In the genomic region with DNA sequence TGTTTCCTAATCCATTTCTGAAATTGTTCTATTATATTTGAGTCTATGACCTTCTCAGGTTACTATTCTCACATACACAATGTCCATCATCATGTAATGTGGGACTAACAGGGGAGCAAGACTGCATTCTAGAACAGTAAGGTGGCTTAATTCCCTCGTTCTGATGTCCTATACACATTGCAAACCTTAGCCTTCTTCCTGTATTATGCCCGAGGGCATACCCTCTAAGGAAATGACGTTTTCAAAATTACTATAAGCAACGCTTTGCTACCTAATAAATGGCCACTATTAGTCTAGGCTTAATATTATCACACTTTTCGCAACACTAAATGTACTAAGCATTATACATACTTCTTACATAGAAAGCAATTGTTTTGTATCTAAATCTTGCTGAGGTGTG, we compare ENCODE assay signal across 9 mouse cellular contexts. TPM values are rescaled to one million over a fixed set of nuclear protein-coding genes. Genes with fewer than 3 reads are reported as not detected.
DNase-seq lines count a peak whose midpoint lies in the region; ATAC-seq and TF ChIP-seq lines count a peak whose summit lies in the region.
"Had no signal": no experiment of that assay in that cellular context is flagged by ENCODE, and none has a peak within 500 bp of the region (broad histone marks: within the 10 kb centered on the region; RNA-seq: fewer than 3 reads in every experiment).

No protein-coding gene starts in this region.

- WGBS in cerebellum, adult 2 months = 16% methylated on average over 5 of the region's 5 CpGs
- 19% methylated on average over 5 of the region's 5 CpGs for WGBS in forebrain, postnatal 0 days

- H3K4me3 ChIP-seq in cerebellum, adult 2 months (replicated peaks; ENCODE audit: insufficient read depth, low read depth, low read length) = peak overlapping the region; percentile 51
- H3K4me3 ChIP-seq in ES-Bruce4 (ENCODE audit: low read depth, low read length) = peak overlapping the region; percentile 60
- peak overlapping the region; percentile 66 for H3K4me3 ChIP-seq in forebrain, postnatal 0 days (ENCODE audit: low read depth, low read length)

- TF ChIP-seq CTCF in cerebellum, adult 2 months (IDR thresholded peaks at IDR 0.05; ENCODE audit: borderline replicate concordance, insufficient read depth, low read depth, low read length) = no peak
- no peak for TF ChIP-seq CTCF in ES-Bruce4 (IDR thresholded peaks at IDR 0.05; ENCODE audit: low read depth, low read length)
- no peak for TF ChIP-seq CTCF in forebrain, postnatal 0 days (IDR thresholded peaks at IDR 0.05; ENCODE audit: low read depth)

- H3K9me3 ChIP-seq in ES-Bruce4 (replicated peaks; ENCODE audit: control insufficient read depth, insufficient read depth, low read length, poor library complexity, severe bottlenecking) = no peaks in the 10 kb centered on the region
- H3K9me3 ChIP-seq in forebrain, postnatal 0 days (ENCODE audit: low read length) = no peaks in the 10 kb centered on the region

- H3K27me3 ChIP-seq in cerebellum, adult 2 months (ENCODE audit: control insufficient read depth, insufficient read depth, low read length) = no peaks in the 10 kb centered on the region
- H3K27me3 ChIP-seq in ES-Bruce4 (ENCODE audit: control insufficient read depth, insufficient read depth, low read length, poor library complexity, severe bottlenecking) = no peaks in the 10 kb centered on the region
- no peaks in the 10 kb centered on the region for H3K27me3 ChIP-seq in forebrain, postnatal 0 days (ENCODE audit: insufficient read depth, low read length)

- peak overlapping the region; percentile 62 for H3K4me2 ChIP-seq in forebrain, postnatal 0 days (ENCODE audit: low read depth)

- no peak overlapping the region for H3K27ac ChIP-seq in cerebellum, adult 2 months (ENCODE audit: insufficient read depth, low read length)
- peak overlapping the region; percentile 55; the same call in 1 of the 2 replicates for H3K27ac ChIP-seq in ES-Bruce4 (ENCODE audit: insufficient read depth, low read length)
- peak overlapping the region; percentile 94 for H3K27ac ChIP-seq in forebrain, postnatal 0 days (ENCODE audit: low read depth, low read length)

- peaks cover 13% of the 10 kb centered on the region for H3K36me3 ChIP-seq in ES-Bruce4 (ENCODE audit: control insufficient read depth, insufficient read depth, low read length, poor library complexity, severe bottlenecking)
- H3K36me3 ChIP-seq in forebrain, postnatal 0 days (ENCODE audit: insufficient read depth) = peaks cover 14% of the 10 kb centered on the region

- H3K4me1 ChIP-seq in cerebellum, adult 2 months (ENCODE audit: control insufficient read depth, insufficient read depth, low read length) = 0 out of 2 replicates have a peak, but pooled peaks cover 3% of the 10 kb centered on the region
- peaks cover 3% of the 10 kb centered on the region for H3K4me1 ChIP-seq in ES-Bruce4 (ENCODE audit: control insufficient read depth, insufficient read depth, low read length)
- H3K4me1 ChIP-seq in forebrain, postnatal 0 days (ENCODE audit: insufficient read depth) = no peaks in the 10 kb centered on the region

- no peak for DNase-seq in cerebellum, adult 2 months
- DNase-seq in cerebellum, adult 18-20 months = no peak
- no peak for DNase-seq in forebrain, postnatal 0 days
- peak; percentile 1 for DNase-seq in lung, postnatal 25 days (ENCODE audit: low spot score)
- DNase-seq in yolk sac, embryonic 10.5 days (ENCODE audit: low spot score) = no peak
- no peak for DNase-seq in urinary bladder, postnatal 14 days (ENCODE audit: low spot score)
- no peak for DNase-seq in layer of hippocampus, adult 18-20 months (ENCODE audit: low spot score in 2 of 2)

- ATAC-seq in forebrain, postnatal 0 days = no peak

- TF ChIP-seq POLR2A in cerebellum, adult 2 months (IDR thresholded peaks at IDR 0.05; ENCODE audit: borderline replicate concordance, insufficient read depth, low read length) = no peak
- TF ChIP-seq POLR2A in ES-Bruce4 (IDR thresholded peaks at IDR 0.05; ENCODE audit: insufficient read depth, low read length) = no peak

- peak overlapping the region; percentile 50 for H3K9ac ChIP-seq in ES-Bruce4 (ENCODE audit: low read depth, poor library complexity, severe bottlenecking)
- H3K9ac ChIP-seq in forebrain, postnatal 0 days = peak overlapping the region; percentile 65

- TF ChIP-seq EP300 in ES-Bruce4 (IDR thresholded peaks at IDR 0.05; ENCODE audit: insufficient read depth, low read depth, low read length) = no peak

RNA-seq across cellular contexts. Expression of gene Rabif, which starts 0.5 kb away (rescaled TPM):
- 33.5 and 33.9 TPM in 2 replicates for polyA plus RNA-seq in cerebellum, adult 2 months (2012; rRNA removed)
- 21.8 and 22.7 TPM in 2 replicates for polyA plus RNA-seq in ES-Bruce4 (2011; ENCODE audit: insufficient read depth, insufficient read length, low read depth, missing spikeins)
- total RNA-seq in forebrain, postnatal 0 days (2014; rRNA removed) = 35.0 and 39.6 TPM in 2 replicates
- 68.9 and 74.6 TPM in 2 replicates for polyA plus RNA-seq in forebrain, postnatal 0 days (2015; fragmentation: Nextera tagmentation; extraction: Ambion mirVana)
- total RNA-seq in layer of hippocampus, adult 18-20 months (2021) = 10 to 100 TPM; 22.3 to 25.3 TPM

RNA-seq across cellular contexts. Expression of gene Klhl12, which starts 38.6 kb away (rescaled TPM):
- 29.8 and 30.7 TPM in 2 replicates for polyA plus RNA-seq in cerebellum, adult 2 months (2012; rRNA removed)
- 42.9 and 46.5 TPM in 2 replicates for polyA plus RNA-seq in ES-Bruce4 (2011; ENCODE audit: insufficient read depth, insufficient read length, low read depth, missing spikeins)
- 33.5 and 40.0 TPM in 2 replicates for total RNA-seq in forebrain, postnatal 0 days (2014; rRNA removed)
- 26.2 and 33.6 TPM in 2 replicates for polyA plus RNA-seq in forebrain, postnatal 0 days (2015; fragmentation: Nextera tagmentation; extraction: Ambion mirVana)
- 10 to 100 TPM; 40.7 to 44.8 TPM for total RNA-seq in layer of hippocampus, adult 18-20 months (2021)

RNA-seq across cellular contexts. Expression of gene Mgat4e, which starts 55.5 kb away (rescaled TPM):
- polyA plus RNA-seq in cerebellum, adult 2 months (2012; rRNA removed) = 0.13 TPM in 1 of 2 replicates, not detected in the other
- 1.3 and 1.6 TPM in 2 replicates for polyA plus RNA-seq in ES-Bruce4 (2011; ENCODE audit: insufficient read depth, insufficient read length, low read depth, missing spikeins)
- 0.23 TPM in 1 of 2 replicates, not detected in the other for total RNA-seq in forebrain, postnatal 0 days (2014; rRNA removed)
- polyA plus RNA-seq in forebrain, postnatal 0 days (2015; fragmentation: Nextera tagmentation; extraction: Ambion mirVana) = not detected in 2 replicates
- total RNA-seq in layer of hippocampus, adult 18-20 months (2021) = under 1 TPM in 1 of 2 experiments, not detected in 1; 0.22 TPM
- total RNA-seq: neutrophil, adult 5-6 weeks had no signal
